Mouse (Mus musculus) lung, postnatal 25 days (tissue): ENCODE measurements around the gene Ehbp1l1.
A peak's percentile ranks its signal among the peaks of the same experiment; 100 is the strongest.

Experiments used
- DNase-seq: peaks from one replicate; pipeline ENCODE4 v3.0.0; 2022; ENCODE audit warnings: low spot score

The Ehbp1l1 gene

GRCm38 (mm10) chr19:5725767-5726515 lies at the start of gene Ehbp1l1:
Gene Ehbp1l1, minus strand, starts transcription at chr19:5726317.
- DNase-seq, result peak; percentile 70

GRCm38 (mm10) chr19:5770925-5771860 lies 45.1 kb upstream of the Ehbp1l1 start, which contains the start of gene Scyl1:
Gene Scyl1, minus strand, starts transcription at chr19:5771419.
- DNase-seq, result peak; percentile 95

- no peak for DNase-seq
These were observed 44.2 kb upstream of the Ehbp1l1 start for GRCm38 (mm10) chr19:5770311-5770710.

GRCm38 (mm10) chr19:5767271-5767670 lies 41.2 kb upstream of the Ehbp1l1 start:
- no peak for DNase-seq

GRCm38 (mm10) chr19:5763163-5763562 lies 37.0 kb upstream of the Ehbp1l1 start:
- DNase-seq, result no peak

GRCm38 (mm10) chr19:5758878-5759403 lies 32.8 kb upstream of the Ehbp1l1 start:
- no peak for DNase-seq

DNA sequence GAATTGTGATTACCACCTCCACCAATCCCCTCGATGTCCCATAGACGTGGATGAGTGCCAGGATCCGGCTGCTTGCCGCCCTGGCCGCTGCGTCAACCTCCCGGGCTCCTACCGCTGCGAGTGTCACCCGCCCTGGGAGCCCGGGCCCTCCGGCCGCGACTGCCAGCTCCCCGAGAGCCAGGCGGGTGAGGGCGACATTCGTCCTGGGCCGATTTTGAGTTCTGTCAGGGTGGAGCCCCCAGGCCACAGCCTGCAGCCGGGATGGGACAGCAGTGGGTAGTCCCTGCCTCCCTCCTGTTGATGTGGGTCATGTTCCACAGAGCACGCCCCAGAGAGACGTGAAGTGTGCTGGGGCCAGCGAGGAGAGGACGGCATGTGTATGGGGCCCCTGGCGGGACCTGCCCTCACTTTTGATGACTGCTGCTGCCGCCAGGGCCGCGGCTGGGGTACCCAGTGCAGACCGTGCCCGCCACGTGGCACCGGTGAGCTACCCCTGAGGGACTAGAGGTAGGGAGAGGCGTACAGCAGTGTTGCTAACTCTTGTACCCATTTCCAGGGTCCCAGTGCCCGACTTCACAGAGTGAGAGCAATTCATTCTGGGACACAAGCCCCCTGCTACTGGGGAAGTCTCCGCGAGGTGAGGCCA lies 31.0 kb upstream of the Ehbp1l1 start:
- DNase-seq, result no peak

DNA sequence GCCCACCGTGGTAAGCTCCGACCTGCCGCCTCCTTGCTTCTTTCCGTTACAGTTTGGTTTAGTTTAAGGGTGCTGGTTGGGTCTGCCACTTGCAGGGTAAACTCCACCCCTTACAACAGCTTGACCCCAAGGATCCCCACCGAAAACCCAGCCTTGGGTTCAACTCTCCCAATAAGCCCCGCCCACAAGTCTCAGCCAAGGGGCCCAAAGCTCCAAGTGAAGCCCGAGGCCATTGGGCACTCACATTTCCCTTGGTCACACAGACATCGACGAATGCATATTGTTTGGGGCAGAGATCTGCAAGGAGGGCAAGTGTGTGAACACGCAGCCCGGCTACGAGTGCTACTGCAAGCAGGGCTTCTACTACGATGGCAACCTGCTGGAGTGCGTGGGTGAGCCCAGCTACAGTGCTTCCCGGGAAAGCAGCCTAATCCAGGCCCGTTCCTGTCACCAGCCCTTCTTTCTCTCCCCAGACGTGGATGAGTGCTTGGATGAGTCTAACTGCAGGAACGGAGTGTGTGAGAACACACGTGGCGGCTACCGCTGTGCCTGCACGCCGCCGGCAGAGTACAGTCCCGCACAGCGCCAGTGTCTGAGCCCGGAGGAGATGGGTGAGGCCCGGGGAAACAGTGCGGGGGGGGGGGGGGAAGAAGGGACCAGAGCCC lies 30.3 kb upstream of the Ehbp1l1 start:
- no peak for DNase-seq

- DNase-seq, result no peak
These were observed 25.6 kb upstream of the Ehbp1l1 start for GRCm38 (mm10) chr19:5751742-5752141.

DNA sequence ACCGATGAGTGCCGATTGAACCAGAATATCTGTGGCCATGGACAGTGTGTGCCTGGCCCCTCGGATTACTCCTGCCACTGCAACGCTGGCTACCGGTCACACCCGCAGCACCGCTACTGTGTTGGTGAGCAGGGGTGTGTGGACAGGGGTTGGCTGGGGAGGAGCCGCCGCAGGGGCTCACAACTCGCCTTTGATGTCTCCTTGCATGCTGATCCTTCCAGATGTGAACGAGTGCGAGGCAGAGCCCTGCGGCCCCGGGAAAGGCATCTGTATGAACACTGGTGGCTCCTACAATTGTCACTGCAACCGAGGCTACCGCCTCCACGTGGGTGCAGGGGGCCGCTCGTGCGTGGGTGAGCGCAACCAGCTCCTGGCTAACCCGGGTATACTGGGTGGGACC lies 24.8 kb upstream of the Ehbp1l1 start:
- DNase-seq, result no peak

DNA sequence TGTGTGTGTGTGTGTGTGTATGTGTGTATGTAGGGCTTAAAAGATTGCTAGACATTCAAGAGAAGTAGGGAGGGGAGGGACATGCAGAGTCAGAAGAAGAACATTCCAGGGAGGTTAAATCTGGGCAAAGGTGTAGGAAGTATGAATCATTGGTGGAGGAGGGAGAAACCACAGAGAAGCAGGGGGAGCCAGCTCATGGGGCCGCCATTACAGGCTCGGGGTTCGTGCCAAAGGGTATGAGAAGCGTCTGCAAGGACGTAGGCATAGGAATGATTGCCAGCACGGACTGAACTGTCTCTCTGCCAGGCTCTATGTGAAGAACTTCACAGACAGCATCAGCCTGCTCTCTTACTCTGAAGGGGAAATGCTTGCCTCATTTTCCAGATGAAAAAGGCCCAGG lies 23.4 kb upstream of the Ehbp1l1 start:
- no peak for DNase-seq

DNA sequence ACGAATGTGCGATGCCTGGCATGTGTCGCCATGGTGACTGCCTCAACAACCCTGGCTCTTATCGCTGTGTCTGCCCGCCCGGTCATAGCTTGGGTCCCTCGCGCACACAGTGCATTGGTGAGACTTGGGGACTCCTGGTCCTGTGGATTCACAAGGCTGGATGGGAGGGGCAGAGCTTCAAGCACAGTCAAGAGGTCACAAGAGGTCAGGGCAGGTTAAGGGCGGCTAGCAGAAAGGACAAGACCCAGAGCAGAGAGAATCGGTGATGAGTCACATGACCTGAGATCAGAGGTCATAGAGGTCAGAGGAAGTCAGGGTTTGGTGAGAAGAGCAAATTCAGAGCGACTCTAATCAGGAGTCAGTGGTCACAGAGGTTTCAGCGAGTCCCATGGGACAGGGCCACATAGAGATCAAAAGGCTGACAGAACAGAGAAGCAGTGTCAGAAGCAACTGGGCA lies 20.8 kb upstream of the Ehbp1l1 start:
- no peak for DNase-seq

DNA sequence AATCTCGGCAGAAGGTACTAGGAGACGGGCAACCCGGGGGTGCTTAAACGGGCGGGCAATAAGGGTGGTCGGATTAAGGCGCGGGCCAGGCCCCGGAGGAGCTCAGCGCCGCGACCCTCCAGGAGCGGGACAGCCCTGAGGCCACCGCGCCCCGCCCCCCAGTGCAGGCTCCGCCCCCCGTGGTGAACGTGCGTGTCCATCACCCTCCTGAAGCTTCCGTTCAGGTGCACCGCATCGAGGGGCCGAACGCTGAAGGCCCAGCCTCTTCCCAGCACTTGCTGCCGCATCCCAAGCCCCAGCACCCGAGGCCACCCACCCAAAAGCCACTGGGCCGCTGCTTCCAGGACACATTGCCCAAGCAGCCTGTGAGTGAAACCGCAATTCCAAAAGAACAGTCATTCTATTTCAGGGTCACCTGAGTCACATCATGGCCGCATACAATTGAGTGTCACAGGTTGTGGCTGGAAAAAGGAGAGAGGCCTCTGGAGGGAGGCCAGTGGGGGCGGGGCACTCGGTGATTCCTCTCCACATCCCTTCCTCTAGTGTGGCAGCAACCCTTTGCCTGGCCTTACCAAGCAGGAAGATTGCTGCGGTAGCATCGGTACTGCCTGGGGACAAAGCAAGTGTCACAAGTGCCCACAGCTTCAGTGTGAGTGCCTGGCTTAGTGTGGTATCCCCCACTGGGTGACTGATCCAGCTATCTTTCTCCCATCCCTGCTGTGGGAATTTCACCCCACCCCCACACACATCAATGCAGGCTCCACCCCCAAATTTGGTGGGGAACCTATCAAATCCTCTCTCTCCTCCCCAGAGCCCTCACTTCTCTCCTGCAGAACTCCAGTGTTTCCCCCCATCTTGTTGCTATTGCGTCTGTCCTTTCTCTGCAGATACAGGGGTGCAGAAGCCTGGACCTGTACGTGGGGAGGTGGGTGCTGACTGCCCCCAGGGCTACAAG lies 19.9 kb upstream of the Ehbp1l1 start:
- no peak for DNase-seq

DNA sequence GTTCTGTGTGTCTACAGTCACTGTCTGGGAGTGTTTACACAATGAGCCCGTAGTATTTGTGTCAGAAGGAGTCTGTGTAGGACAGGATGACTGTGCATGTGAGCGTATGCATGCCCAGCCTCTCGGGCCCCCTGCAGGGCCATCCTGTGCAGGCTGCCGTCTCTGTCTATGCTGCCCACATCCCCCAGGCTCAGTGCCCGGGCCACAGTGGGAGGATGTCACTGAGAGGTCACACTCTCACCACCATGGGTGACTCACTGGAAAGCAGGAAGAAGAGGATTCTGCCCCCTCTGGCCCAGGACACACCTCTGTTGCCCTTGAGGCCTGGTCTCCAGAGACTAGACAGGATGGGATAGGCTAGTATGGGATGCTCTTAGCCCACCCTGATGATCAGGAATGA lies 17.5 kb upstream of the Ehbp1l1 start:
- no peak for DNase-seq

DNA sequence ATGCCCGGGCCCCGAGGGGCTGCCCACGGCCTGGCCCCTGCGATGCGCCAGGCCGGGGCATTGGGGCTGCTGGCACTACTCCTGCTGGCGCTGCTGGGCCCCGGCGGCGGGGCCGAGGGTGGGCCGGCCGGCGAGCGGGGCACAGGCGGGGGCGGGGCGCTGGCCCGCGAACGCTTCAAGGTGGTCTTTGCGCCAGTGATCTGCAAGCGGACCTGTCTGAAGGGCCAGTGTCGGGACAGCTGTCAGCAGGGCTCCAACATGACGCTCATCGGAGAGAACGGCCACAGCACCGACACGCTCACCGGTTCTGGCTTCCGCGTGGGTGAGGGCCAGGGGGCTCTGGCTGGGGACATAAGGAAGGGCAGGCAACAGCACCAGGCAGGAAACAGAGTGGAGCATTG lies 16.1 kb upstream of the Ehbp1l1 start:
- no peak for DNase-seq

- peak; percentile 74 for DNase-seq
These were observed 15.6 kb upstream of the Ehbp1l1 start for GRCm38 (mm10) chr19:5741641-5742240.

DNA sequence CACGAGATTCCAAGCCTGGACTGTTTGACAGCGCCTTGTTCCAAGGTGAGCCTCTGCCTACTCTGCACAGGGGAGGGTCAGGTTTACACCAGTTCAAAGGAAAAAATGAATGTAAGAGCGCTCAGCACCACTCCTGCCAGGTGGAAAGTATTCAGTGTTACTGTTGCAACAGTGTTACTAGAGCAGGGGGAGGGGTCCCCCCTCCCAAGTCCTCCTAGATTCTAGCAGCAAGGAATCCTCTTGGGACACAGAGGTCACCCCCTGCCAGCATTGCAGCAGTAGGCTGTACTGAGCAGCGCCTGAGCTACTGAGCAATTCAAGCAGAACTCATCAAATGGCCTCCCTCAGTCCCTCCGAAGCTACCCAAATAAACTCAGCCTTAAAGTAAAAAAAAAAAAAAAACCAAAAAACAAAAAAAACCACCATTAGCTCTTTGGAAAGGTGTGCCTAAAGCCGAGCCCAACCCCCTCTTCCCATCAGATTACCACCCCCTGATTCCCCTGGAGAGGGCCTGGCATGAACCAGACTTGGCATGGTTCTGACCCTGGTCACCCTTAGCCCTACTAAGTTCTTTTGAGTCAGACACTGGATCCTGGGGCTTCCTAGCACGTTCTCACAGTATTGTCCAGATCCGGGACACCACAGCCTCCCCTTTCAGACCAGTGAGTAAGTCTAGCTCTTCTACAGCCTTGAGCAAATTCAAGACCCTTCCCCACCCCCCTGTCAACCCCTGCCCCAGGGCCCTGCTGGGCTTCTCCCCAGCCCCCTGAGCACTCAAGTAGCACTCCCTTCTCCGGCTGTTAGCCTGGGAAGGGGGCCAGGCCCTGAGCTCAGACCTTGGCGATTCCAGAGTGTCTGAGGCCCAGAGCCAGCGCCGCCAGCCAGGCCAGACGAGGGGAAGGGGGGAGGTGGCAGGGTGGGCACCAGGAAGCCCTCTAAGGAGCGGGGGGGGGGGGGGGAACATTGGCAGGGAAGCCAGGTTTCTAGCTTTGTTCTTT lies 14.5 kb upstream of the Ehbp1l1 start, which contains the start of gene Ltbp3:
Ltbp3 (plus strand) TSS at position 585 of the 998 bp plus-strand sequence.
- peak; percentile 78 for DNase-seq

DNA sequence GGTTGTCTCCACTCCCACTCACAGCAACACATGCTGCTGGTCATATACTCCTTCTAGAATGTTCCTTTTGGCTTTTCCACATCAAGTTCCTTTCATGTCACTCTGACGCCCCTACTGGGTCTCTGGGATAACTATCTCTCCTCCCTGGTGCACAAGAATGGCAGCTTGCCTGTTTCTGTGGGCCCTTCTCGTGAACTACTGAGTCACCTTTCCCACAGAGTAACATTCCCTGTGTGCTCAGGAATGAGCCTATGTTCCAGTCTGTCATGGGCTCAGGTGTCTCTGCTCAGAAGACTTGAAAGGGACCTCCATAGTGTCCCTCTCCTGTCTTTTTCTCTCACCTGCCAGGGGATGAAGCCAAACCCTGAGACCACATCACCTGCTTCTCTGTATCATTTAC lies 13.3 kb upstream of the Ehbp1l1 start:
- DNase-seq, result no peak

- DNase-seq, result no peak
These were observed 8.2 kb upstream of the Ehbp1l1 start for GRCm38 (mm10) chr19:5734325-5734724.
